Mouse (Mus musculus) CD4-positive naive resting alpha-beta T cell, adult 57 days (primary cell): ENCODE results near the gene Aldoart2. TPM values are rescaled to one million over a fixed set of nuclear protein-coding genes. Genes with fewer than 3 reads are reported as not detected.

ENCODE experiments used
- total RNA-seq: library from RNA; stranded (reverse); gene quantifications from one replicate; pipeline ENCODE4 v1.2.4, GENCODE M21; 2023

The Aldoart2 gene
- total RNA-seq, result not detected

DNA sequence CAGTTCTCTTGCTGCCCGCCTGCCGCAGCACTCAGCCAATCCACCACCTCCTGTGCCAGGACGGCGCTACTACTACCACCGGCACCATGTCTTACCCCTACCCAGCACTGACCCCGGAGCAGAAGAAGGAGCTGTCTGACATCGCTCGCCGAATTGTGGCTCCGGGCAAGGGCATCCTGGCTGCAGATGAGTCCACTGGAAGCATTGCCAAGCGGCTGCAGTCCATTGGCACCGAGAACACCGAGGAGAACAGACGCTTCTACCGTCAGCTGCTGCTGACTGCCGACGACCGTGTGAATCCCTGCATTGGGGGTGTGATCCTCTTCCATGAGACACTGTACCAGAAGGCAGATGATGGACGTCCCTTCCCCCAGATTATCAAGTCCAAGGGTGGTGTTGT lies at the start of gene Aldoart2:
TSS of gene Aldoart2 (plus strand) at position 34 of the 400 bp plus-strand sequence.

DNA sequence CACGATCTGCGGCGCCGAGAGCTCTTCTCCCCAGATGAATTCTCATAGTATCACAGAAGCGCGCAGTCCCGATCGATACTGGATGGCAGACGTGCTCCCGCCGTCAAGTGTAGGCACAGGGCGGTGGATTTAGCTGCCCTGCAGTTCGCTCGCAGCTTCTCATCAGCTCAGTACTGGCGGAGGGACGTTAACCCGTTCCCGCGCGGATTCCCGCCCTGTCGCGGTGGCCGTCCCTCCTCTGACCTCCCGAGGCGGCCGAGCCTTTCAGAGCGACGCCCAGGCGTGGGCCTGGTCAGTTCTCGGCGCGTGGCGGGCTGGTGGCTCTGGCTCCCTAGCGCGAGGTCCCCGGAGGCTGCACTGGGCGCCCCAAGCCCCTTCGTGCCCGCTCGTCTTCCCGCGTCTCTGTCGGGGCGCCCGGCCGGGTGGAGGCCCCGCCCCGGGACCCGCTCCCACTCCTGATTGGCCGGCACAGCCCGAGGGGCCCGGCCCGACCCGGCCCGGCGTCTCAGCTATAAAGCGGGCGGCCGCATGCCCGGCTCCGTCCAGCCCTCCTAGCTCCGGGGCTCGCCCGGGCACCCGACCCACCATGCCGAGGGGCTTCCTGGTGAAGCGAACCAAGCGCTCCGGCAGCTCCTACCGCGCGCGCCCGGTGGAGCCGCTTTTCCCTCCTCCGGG lies 34.0 kb downstream of the Aldoart2 start, which contains the start of gene Insm2:
TSS of gene Insm2 (plus strand) at position 541 of the 675 bp plus-strand sequence.

Other genes starting within 250 kb of the Aldoart2 start
- gene Psma6, start 181.0 kb upstream of the Aldoart2 start, total RNA-seq, result 106 TPM
- 399 TPM for gene Nfkbia, start 72.6 kb upstream of the Aldoart2 start, total RNA-seq
- gene Insm2, start 34.2 kb downstream of the Aldoart2 start, total RNA-seq, result not detected